Mouse (Mus musculus) gastrocnemius, postnatal 10 days (tissue): ENCODE data around the gene Rilpl1. TPM values are rescaled to one million over a fixed set of nuclear protein-coding genes. Genes with fewer than 3 reads are reported as not detected.
"Not testable (repeated sequence)": the region's sequence is repeated elsewhere in the genome, so short reads cannot be mapped to it uniquely, and the experiment has no call there.

Source experiments
- DNase-seq: peaks from one replicate; pipeline ENCODE4 v3.0.0; 2021; ENCODE audit warnings: mixed read lengths
- total RNA-seq, 2 experiments: library from RNA; stranded (reverse); gene quantifications; 2 replicates each; pipeline ENCODE4 v1.2.3; 2021

Gene Rilpl1
- total RNA-seq, 2 experiments from 2014 or later: 48.9 to 49.3 TPM

GRCm38 (mm10) chr5:124492618-124493017 lies 38.6 kb downstream of the Rilpl1 start:
- DNase-seq: no peak

GRCm38 (mm10) chr5:124491732-124492131 lies 39.5 kb downstream of the Rilpl1 start:
- DNase-seq: no peak

GRCm38 (mm10) chr5:124488885-124489284 lies 42.3 kb downstream of the Rilpl1 start:
- DNase-seq: no peak

GRCm38 (mm10) chr5:124485654-124486053 lies 45.5 kb downstream of the Rilpl1 start:
- no peak for DNase-seq

- DNase-seq: no peak
Observed at GRCm38 (mm10) chr5:124483655-124484396, 47.4 kb downstream of the Rilpl1 start.

- DNase-seq: peak; percentile 95
Observed at GRCm38 (mm10) chr5:124482966-124483654, 48.1 kb downstream of the Rilpl1 start, which contains the start of gene Snrnp35. Gene Snrnp35, plus strand, starts transcription at chr5:124483134.

GRCm38 (mm10) chr5:124482436-124482965 lies 48.7 kb downstream of the Rilpl1 start:
- DNase-seq: no peak

DNA sequence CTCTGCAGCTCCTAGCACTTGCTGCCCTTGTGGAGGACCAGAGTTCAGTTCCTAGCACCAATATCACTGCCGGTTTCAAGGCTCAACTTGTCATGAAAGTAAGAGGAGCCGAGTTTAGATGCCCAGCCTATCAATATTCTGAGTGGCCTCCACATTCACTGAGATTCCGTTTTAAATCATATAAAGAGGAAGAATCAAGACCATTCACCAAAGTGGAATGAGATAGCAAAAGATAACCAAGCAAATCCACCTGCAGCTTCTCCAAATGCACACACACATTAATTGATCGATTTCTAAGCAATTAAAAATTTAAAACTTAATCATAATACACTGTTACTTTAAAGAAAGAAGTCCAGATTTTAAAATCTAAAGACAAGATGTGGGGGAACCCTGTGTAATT lies 49.5 kb downstream of the Rilpl1 start:
- no peak for DNase-seq

GRCm38 (mm10) chr5:124480119-124480518 lies 51.1 kb downstream of the Rilpl1 start:
- no peak for DNase-seq

DNA sequence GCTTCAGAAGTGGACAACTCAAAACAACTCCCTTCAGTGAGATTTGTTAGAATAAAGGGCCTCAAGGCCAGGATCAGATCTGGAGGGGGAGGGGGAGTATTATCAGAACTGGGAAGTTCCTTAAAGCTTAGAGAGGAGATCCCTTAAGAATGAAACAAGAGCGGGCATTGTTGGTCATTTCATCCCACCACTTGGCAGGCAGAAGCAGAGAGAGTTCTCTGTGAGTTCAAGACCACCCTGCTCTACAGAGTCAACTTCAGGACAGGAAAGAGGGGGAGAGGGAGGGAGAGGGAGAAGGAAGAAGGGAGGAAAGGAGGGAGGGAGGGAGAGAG lies 52.4 kb downstream of the Rilpl1 start:
- DNase-seq: no peak

DNA sequence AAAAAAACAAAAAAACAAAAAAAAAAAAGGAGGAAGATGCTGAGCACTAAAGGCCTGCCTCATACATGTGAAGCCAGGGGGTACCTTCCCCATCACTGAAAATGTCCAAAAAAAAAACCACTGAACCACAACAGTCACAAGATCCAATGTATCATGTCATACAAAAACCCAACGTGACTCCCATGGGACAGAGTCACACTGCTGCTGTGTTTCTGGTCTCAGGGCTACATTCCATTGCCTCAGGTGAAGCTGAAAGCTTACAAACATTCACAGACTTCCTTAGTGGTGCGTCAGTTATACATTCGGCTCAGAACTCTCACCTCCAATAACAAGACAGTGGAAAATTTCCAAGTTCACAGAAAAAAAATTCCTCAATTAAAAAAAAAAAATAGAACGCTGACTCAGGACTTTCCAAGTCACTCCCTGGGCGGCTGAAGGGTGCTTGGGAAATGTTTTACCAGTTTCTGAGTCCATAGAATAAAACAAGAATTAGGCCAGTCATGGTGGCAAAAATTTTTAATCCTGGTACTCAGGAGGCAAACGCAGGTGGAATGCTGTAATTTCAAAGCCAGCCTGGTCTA lies 60.5 kb downstream of the Rilpl1 start:
- DNase-seq: no peak

DNA sequence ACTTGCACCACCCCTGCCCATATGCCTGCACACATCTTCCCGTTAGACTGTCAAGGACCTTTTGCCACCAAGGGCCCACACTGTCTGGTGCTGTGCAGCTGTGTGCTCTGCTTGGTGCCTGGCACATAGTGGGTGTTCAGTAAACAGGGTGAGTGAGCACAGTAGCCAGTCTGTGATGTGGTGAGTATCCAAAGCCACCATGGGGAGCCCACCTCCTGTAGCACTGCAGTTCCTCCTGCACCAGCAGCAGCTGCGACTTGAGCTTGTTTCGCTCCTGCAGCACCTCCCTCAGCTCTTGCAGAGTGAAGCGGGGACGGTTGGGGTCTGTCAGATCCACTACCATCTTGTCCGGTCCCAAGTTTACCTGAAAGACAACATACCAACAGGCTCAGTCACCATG lies 61.7 kb downstream of the Rilpl1 start:
- no peak for DNase-seq

- DNase-seq: no peak
Observed at GRCm38 (mm10) chr5:124468365-124468764, 62.8 kb downstream of the Rilpl1 start.

DNA sequence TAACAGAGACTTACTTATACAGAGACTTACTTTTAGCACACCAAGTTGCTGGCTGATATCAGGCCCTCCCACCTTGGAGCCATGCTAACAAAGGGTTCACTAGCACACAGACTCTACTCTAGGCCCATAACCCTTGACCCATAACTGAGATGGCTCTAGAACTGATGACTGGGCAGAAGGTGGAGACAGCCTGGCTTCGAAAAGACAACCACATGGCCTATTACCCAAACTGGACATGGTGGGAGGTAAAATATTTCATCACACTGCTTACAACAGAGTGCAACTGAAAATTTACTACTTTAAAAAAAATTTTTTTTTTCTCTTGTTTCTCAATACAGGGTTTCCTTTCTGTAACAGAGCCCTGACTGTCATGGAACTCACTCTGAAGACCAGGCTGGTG lies 63.4 kb downstream of the Rilpl1 start:
- DNase-seq: no peak

GRCm38 (mm10) chr5:124464905-124465304 lies 66.3 kb downstream of the Rilpl1 start:
- no peak for DNase-seq

GRCm38 (mm10) chr5:124463462-124463861 lies 67.7 kb downstream of the Rilpl1 start:
- no peak for DNase-seq

GRCm38 (mm10) chr5:124462297-124463025 lies 68.7 kb downstream of the Rilpl1 start:
- DNase-seq: no peak

DNA sequence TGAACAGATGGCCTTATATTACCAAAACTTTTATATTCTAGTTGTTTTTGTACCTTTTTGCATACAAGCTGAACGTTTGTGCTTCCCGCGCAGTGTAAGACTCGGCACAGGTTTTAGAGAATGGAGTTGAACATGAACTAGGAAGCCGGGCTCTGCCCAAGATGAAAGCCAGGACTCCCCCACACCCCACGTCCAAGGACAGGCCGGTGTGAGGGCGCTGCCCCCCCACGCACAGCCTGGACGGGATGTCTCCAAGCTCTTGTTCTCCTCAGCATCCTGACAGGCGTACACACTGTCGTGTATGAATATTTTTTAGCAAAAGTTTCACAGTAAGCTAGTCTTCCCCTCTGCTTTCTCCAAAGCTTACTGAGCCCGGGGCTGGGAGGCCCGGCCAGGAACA lies 70.3 kb downstream of the Rilpl1 start:
- not testable (repeated sequence) for DNase-seq

- DNase-seq: no peak
Observed at GRCm38 (mm10) chr5:124456762-124457161, 74.4 kb downstream of the Rilpl1 start.

DNA sequence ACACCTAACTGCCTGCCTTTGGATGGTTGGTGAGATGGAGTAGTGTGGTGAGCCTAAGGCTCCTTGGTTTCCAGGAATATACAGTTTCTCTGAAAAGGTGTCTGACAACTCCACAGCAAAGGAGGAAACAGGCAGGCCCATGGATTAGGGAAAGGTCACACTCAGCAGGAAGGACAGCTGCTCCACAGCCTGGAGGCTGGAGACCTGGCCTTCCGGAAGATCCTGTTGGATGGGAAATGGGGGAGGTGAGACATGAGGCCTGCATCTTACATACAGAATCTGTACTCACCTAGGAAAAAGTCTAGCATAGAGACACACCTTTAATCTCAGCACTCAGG lies 77.1 kb downstream of the Rilpl1 start:
- DNase-seq: no peak

DNA sequence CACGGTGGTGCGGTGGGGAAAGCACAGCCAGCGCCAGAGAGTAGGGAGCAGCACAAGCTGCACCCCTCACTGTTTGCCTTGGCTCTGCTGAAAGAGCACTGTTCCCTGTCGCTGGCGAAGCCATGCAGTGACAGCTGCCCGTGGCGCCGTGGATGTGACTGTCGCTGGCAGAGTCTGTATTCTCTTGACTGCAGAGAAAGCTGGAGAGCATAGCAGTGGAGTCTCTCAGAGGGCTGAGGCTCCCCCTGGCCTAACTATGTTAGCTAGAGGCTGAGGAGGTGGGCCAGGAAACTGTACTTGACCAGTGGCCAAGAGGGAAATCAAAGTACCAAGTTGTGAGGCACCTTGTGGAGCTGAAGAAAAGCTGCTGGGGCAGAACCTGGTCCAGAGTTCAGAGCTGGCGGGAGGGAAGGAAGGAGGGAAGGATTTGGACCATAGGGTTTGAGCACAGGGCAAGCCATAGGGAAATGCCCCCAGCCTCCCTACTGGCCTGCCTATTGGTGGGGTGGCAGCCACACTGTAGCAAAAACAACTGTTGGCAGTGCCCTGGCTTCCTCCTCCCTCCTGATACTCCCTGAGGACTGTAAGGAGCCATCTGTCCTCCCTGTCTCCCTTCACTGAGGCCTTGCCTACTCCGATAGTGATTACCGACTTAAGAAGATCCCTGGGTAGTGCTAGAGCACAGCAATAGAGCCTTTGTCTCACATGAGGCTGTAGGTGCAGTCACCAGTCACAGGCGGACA lies 77.7 kb downstream of the Rilpl1 start:
- DNase-seq: no peak
